Mouse (Mus musculus) hindbrain, embryonic 11.5 days (tissue): ENCODE data around the gene Gpx8. TPM values are rescaled to one million over a fixed set of nuclear protein-coding genes. Genes with fewer than 3 reads are reported as not detected.

ENCODE experiments used
- ATAC-seq: fragments of 200-750 bp; cut with Nextera tagmentation; 2 replicates; pipeline ENCODE4 v1.8.0; 2017; ENCODE audit warnings: mild to moderate bottlenecking, moderate TSS enrichment, moderate library complexity; ENCODE audit not compliant: low FRiP score
- DNase-seq: peaks from one replicate; pipeline ENCODE4 v3.0.0-alpha.2; 2015; ENCODE audit warnings: low spot score
- H3K27ac ChIP-seq: fragments of 300-500 bp; sonication (generic); 2 replicates; pipeline ENCODE4 v1.5.1; 2014; ENCODE audit warnings: mild to moderate bottlenecking, low read depth, low read length
- H3K27me3 ChIP-seq: fragments of 300-500 bp; sonication (generic); 2 replicates; pipeline ENCODE4 v1.6.1; 2014; ENCODE audit warnings: mild to moderate bottlenecking, low read length, moderate library complexity, mixed read lengths; ENCODE audit not compliant: control insufficient read depth, insufficient read depth
- H3K36me3 ChIP-seq: fragments of 300-500 bp; sonication (generic); 2 replicates; pipeline ENCODE4 v1.6.1; 2014; ENCODE audit warnings: mild to moderate bottlenecking, low read length, moderate library complexity, mixed read lengths; ENCODE audit not compliant: control insufficient read depth, insufficient read depth
- H3K4me1 ChIP-seq: fragments of 300-500 bp; sonication (generic); replicated peaks from 2 replicates; pipeline ENCODE4 v1.6.1; 2014; ENCODE audit warnings: low read length, mixed read lengths; ENCODE audit not compliant: control insufficient read depth, insufficient read depth
- H3K4me2 ChIP-seq: fragments of 300-500 bp; sonication (generic); replicated peaks from 2 replicates; pipeline ENCODE4 v1.6.1; 2014; ENCODE audit warnings: mild to moderate bottlenecking, low read depth, low read length
- H3K4me3 ChIP-seq: fragments of 300-500 bp; sonication (generic); 2 replicates; pipeline ENCODE4 v1.5.1; 2014; ENCODE audit warnings: low read depth, low read length
- H3K9ac ChIP-seq: fragments of 300-500 bp; sonication (generic); 2 replicates; pipeline ENCODE4 v1.6.1; 2014; ENCODE audit warnings: low read depth, low read length
- H3K9me3 ChIP-seq: fragments of 300-500 bp; sonication (generic); 2 replicates; pipeline ENCODE4 v1.6.1; 2016; ENCODE audit warnings: low read length; ENCODE audit not compliant: control insufficient read depth
- WGBS: fragments of 180-500 bp; shearing (Covaris S2); extraction: QIAGEN DNeasy Blood & Tissue Kit; methylation state at CpG from one replicate; pipeline ENCODE4 v1.1.7; 2014; 5-methylcytosine and 5-hydroxymethylcytosine counted together
- polyA plus RNA-seq: library from polyadenylated mRNA; unstranded; fragments of >200 nt; fragmentation: Nextera tagmentation; extraction: Ambion mirVana; gene quantifications from 2 replicates; pipeline ENCODE4 v1.2.1, GENCODE M21; 2014

The Gpx8 gene
- polyA plus RNA-seq, 1 experiment from 2014 or later, result 105 TPM

DNA sequence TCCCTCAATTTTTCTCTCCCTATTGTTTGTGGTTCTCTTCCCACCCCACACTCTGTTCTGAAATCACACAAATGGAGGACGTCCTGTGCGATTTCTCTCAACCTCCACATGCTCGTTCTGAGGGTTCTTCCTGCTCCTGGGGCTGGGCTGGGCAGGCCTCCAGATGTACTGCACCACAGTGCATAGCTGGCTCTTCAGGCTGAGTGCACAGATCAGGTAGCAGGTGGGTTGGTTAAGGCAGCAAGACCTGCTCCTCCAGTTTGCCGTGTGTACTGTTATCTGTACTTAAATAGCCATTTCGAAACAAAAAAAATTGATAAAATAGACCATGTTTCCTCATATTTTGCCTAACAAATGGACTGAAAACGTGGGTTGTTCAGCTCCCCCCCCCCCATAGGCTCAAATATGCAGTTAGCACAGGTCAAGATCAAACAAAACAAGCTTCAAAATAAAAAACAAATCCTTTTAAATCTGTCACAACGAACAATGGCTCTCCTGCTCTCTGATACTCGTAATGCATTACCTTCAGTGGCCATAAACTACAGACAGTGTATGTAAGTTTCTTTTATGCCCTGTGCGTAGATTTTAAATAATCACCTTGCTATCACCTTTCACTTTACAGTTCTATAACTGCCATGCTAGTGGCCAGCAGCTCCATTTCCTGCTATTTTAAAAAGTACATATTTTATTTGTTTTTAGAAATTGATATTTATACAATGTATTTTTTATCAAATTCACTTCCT is 45.5 kb downstream of the Gpx8 start:
- ATAC-seq, result no peak
- no peak overlapping the region for H3K27ac ChIP-seq
- no peak overlapping the region for H3K4me2 ChIP-seq
- DNase-seq, result no peak
- no peaks in the 10 kb centered on the region for H3K9me3 ChIP-seq
- H3K4me3 ChIP-seq, result no peak overlapping the region
- H3K9ac ChIP-seq, result no peak overlapping the region
- 74% methylated on average over 9 of the region's 9 CpGs for WGBS
- H3K36me3 ChIP-seq, result no peaks in the 10 kb centered on the region
- peaks cover 43% of the 10 kb centered on the region for H3K27me3 ChIP-seq
- H3K4me1 ChIP-seq, result 0 out of 2 replicates have a peak, but pooled peaks cover 6% of the 10 kb centered on the region

DNA sequence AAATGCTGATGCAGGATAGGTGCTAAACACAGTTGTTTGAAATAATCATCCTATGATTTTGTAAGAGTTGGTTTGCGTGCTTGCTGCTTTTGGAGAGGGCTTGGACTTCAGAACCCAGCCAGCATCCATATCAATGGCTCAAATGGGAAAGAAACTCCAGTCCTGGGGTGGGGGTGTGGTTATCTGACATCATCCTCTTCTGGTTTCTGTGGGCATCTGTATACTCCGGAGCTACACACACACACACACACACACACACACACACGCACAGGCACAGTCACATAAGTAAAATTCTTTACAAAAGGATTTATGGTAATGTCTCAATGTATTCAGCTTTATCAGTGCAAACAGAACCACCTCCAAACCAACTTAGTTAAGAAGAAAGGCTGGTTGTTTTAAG is 46.1 kb downstream of the Gpx8 start:
- Histone ChIP-seq H3K27me3 (peaks cover 47% of the 10 kb centered on the region), H3K9ac (no peak overlapping the region), H3K36me3 (no peaks in the 10 kb centered on the region), H3K27ac (no peak overlapping the region), H3K9me3 (no peaks in the 10 kb centered on the region), H3K4me1 (0 out of 2 replicates have a peak, but pooled peaks cover 6% of the 10 kb centered on the region), H3K4me2 (no peak overlapping the region), H3K4me3 (no peak overlapping the region)
- ATAC-seq (no peak), DNase-seq (no peak)
- 83% methylated on average over 3 of the region's 3 CpGs for WGBS

DNA sequence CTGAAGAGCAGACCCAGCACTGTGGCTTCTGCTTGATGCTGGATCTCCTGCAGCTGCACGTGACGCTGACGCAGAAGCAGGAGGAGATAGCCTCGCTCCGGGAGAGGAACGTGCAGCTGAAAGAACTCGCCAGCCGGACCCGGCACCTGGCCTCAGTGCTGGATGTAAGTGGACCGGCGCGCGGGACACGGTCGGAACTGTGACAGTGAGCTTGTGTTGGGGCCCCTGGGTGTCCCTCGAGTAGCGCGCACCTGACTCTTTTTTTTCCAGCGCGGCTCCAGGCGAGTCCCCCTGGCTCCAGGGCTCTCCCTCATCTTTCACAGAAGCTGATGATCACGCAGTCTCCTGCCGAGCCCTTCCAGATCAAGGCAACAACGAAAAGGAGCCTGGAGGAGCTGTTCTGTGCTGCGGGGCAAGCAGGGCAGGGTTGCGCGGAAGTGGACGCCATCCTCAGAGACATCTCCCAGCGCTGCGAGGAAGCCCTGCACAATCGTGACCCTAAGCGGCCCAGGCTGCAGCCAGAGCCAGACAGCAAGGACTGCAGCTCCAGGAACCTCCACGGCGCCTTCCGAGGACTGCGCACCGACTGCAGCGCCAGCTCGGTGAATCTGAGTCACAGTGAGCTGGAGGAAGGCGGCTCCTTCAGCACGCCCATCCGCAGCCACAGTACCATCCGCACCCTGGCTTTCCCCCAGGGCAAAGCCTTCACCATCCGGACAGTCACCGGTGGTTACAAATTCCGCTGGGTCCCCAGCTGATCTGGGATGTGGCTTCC is 47.6 kb downstream of the Gpx8 start:
- peaks cover 10% of the 10 kb centered on the region; the same call in 1 of the 2 replicates for H3K4me1 ChIP-seq
- H3K4me3 ChIP-seq, result peak overlapping the region; percentile 34
- H3K27me3 ChIP-seq, result peaks cover 62% of the 10 kb centered on the region
- peak overlapping the region; percentile 62 for H3K4me2 ChIP-seq
- H3K27ac ChIP-seq, result no peak overlapping the region
- DNase-seq (peak; percentile 60), ATAC-seq (peak; percentile 45)
- H3K36me3 ChIP-seq, result no peaks in the 10 kb centered on the region
- no peaks in the 10 kb centered on the region for H3K9me3 ChIP-seq
- H3K9ac ChIP-seq, result peak overlapping the region; percentile 48
- under 1% methylated on average over 46 of the region's 46 CpGs for WGBS

DNA sequence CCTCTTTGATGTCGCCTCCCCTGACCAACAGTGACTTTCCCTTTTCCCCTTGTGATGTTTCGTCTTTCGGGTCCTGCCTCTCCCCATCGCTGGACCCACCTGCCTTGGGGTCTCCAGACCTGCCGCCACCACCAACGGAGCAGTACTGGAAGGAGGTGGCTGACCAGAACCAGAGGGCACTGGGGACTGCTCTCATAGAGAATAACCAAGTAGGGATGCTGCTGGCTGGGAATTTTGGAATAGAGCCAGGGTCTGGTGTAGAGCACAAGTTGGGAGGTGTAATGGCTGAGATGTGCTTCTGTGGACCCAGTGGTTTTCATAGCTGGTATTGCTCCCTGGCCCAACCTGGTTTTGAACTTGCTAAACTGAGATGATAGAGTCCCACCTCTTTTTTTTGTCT is 48.8 kb downstream of the Gpx8 start:
- DNase-seq (no peak), ATAC-seq (no peak)
- Histone ChIP-seq H3K27me3 (peaks cover 72% of the 10 kb centered on the region), H3K4me3 (no peak overlapping the region), H3K4me2 (no peak overlapping the region), H3K9ac (no peak overlapping the region), H3K4me1 (peaks cover 14% of the 10 kb centered on the region), H3K27ac (no peak overlapping the region), H3K9me3 (no peaks in the 10 kb centered on the region), H3K36me3 (no peaks in the 10 kb centered on the region)
- 64% methylated on average over 6 of the region's 6 CpGs for whole genome bisulfite sequencing

DNA sequence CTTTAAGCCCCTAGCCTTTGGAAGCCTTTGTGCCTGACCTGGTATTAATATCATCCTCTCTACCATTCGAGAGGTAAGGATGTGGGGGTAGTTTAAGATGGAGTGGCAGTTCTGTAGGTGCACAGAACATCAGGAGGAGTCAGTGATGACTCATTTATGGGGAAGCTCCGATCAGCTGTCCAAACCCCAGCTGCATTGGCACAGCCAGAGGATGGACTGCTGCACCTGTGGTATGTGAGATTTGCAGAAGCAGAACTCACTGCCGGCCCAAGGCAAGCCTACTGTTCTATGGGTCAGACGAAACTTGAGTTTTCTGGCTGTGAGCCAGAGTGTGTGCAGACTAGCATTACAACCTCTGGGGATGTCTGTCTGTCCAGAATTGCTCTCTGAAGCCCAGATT is 49.8 kb downstream of the Gpx8 start:
- DNase-seq, result no peak
- 64% methylated on average over 4 of the region's 4 CpGs for WGBS

DNA sequence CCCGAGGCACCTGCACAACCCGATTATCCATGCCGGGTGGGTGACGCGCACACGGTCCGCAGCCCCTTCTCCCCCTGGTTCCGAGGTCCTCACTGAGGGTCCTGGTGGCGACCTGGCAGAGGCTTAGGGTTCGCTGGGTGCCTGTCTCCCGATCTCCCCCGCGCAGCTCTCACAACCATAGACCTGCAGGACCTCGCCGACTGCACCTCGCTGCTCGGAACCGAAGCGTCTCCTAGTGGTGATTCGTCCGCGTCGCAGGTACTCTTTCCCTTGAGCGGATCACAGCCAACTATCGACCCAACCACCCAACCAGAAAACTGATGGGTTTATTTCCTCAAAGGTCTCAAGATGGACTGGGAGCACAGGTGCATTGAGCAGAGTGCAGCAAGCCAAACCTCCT is 52.0 kb downstream of the Gpx8 start:
- WGBS, result under 1% methylated on average over 23 of the region's 25 CpGs
- ATAC-seq (peak; percentile 51), DNase-seq (peak; percentile 70)
- Histone ChIP-seq H3K9me3 (no peaks in the 10 kb centered on the region), H3K4me3 (peak overlapping the region; percentile 29), H3K4me2 (peak overlapping the region; percentile 42), H3K9ac (no peak overlapping the region), H3K4me1 (peaks cover 16% of the 10 kb centered on the region), H3K27me3 (peaks cover 90% of the 10 kb centered on the region), H3K36me3 (no peaks in the 10 kb centered on the region), H3K27ac (no peak overlapping the region)

More for the DNA sequence above, 49.8 kb downstream of the Gpx8 start:
- H3K4me2 ChIP-seq, result no peak overlapping the region
- H3K36me3 ChIP-seq, result no peaks in the 10 kb centered on the region
- peaks cover 78% of the 10 kb centered on the region for H3K27me3 ChIP-seq
- no peak for ATAC-seq
- no peaks in the 10 kb centered on the region for H3K9me3 ChIP-seq
- no peak overlapping the region for H3K27ac ChIP-seq
- peaks cover 14% of the 10 kb centered on the region for H3K4me1 ChIP-seq
- no peak overlapping the region for H3K4me3 ChIP-seq
- H3K9ac ChIP-seq, result no peak overlapping the region

DNA sequence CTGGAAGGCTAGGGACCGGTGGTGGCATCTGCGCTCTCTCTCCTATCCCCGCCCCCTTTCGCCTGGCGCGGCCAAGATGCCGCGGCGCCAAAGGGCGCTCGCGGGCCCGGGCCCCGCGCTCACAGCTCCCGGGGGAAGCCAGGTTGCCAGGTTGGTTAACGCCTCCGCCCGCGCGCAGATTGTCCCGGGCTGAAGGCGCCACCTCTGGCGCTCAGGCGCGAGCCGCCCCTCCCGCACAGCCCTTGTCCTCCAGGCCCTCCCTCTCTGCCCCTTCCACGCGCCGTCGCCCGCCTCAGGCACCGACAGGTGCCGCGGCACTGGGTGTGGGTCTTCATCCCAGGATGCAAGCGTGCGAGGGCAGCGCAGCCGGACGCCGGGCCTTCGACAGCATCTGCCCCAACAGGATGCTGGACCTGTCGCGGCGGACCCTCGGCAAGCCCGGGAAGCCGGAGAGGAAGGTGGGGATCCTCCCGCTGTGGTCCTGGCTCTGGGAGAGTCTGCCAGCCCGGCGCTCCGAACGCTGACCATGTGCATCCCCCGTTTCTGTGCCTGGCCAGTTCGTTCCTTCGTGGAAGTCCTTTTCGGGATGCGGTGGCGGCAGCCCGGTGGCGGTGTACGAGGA is 52.6 kb downstream of the Gpx8 start, which contains the start of gene Mcidas:
TSS of gene Mcidas (plus strand) at position 315 of the 622 bp plus-strand sequence.
- Histone ChIP-seq H3K36me3 (no peaks in the 10 kb centered on the region), H3K4me1 (peaks cover 13% of the 10 kb centered on the region), H3K27me3 (peaks cover 90% of the 10 kb centered on the region), H3K4me3 (peak within 1 kb of the TSS; percentile 29), H3K4me2 (peak within 1 kb of the TSS; percentile 42), H3K9ac (no peak within 1 kb of the TSS), H3K9me3 (no peaks in the 10 kb centered on the region), H3K27ac (no peak within 1 kb of the TSS)
- under 1% methylated on average over 50 of the region's 63 CpGs for WGBS
- ATAC-seq (peak; percentile 53), DNase-seq (peak; percentile 60)
